Mouse (Mus musculus) heart, embryonic 12.5 days (tissue): ENCODE measurements around the gene Anxa1. TPM values are rescaled to one million over a fixed set of nuclear protein-coding genes. Genes with fewer than 3 reads are reported as not detected.

Experiments used
- ATAC-seq: fragments of 200-750 bp; cut with Nextera tagmentation; 2 replicates; pipeline ENCODE4 v1.8.0; 2017; ENCODE audit warnings: moderate TSS enrichment, moderate library complexity; ENCODE audit not compliant: insufficient number of reproducible peaks, low FRiP score
- H3K27ac ChIP-seq: fragments of 300-500 bp; sonication (generic); 2 replicates; pipeline ENCODE4 v1.5.1; 2016; ENCODE audit warnings: mild to moderate bottlenecking, moderate library complexity; ENCODE audit not compliant: poor library complexity, severe bottlenecking
- H3K27me3 ChIP-seq: fragments of 300-500 bp; sonication (generic); replicated peaks from 2 replicates; pipeline ENCODE4 v1.6.1; 2016; ENCODE audit warnings: mild to moderate bottlenecking, moderate library complexity
- H3K36me3 ChIP-seq: fragments of 300-500 bp; sonication (generic); 2 replicates; pipeline ENCODE4 v1.6.1; 2016; ENCODE audit warnings: mild to moderate bottlenecking, moderate library complexity
- H3K4me1 ChIP-seq: fragments of 300-500 bp; sonication (generic); replicated peaks from 2 replicates; pipeline ENCODE4 v1.6.1; 2016; ENCODE audit warnings: mild to moderate bottlenecking
- H3K4me2 ChIP-seq: fragments of 300-500 bp; sonication (generic); 2 replicates; pipeline ENCODE4 v1.6.1; 2016; ENCODE audit warnings: mild to moderate bottlenecking, moderate library complexity
- H3K4me3 ChIP-seq: fragments of 300-500 bp; sonication (generic); 2 replicates; pipeline ENCODE4 v1.5.1; 2016; ENCODE audit warnings: mild to moderate bottlenecking
- H3K9ac ChIP-seq: fragments of 300-500 bp; sonication (generic); 2 replicates; pipeline ENCODE4 v1.6.1; 2016; ENCODE audit warnings: mild to moderate bottlenecking, moderate library complexity
- H3K9me3 ChIP-seq: fragments of 300-500 bp; sonication (generic); replicated peaks from 2 replicates; pipeline ENCODE4 v1.6.1; 2016; ENCODE audit warnings: mild to moderate bottlenecking, moderate library complexity
- WGBS: fragments of 180-500 bp; shearing (Covaris S2); methylation state at CpG from one replicate; pipeline ENCODE4 v1.1.7; 2016; 5-methylcytosine and 5-hydroxymethylcytosine counted together
- polyA plus RNA-seq: library from polyadenylated mRNA; unstranded; fragments of >200 nt; fragmentation: Nextera tagmentation; extraction: Ambion mirVana; gene quantifications from 2 replicates; pipeline ENCODE4 v1.2.1, GENCODE M21; 2016

Gene Anxa1
- polyA plus RNA-seq, 1 experiment from 2014 or later, result 15.8 TPM

GRCm38 (mm10) chr19:20370175-20370574, 20.6 kb downstream of the Anxa1 start:
- H3K4me3 ChIP-seq, result no peak overlapping the region
- WGBS, result 74% methylated on average over 2 of the region's 2 CpGs
- no peak overlapping the region for H3K9ac ChIP-seq
- no peaks in the 10 kb centered on the region for H3K4me1 ChIP-seq
- no peak overlapping the region for H3K4me2 ChIP-seq
- H3K36me3 ChIP-seq, result no peaks in the 10 kb centered on the region
- ATAC-seq, result no peak
- no peaks in the 10 kb centered on the region for H3K9me3 ChIP-seq
- no peaks in the 10 kb centered on the region for H3K27me3 ChIP-seq
- H3K27ac ChIP-seq, result no peak overlapping the region

GRCm38 (mm10) chr19:20366571-20366970, 24.2 kb downstream of the Anxa1 start:
- 73% methylated on average over 5 of the region's 5 CpGs for WGBS
- Histone ChIP-seq H3K9me3 (no peaks in the 10 kb centered on the region), H3K27ac (no peak overlapping the region), H3K27me3 (no peaks in the 10 kb centered on the region), H3K4me3 (no peak overlapping the region), H3K9ac (no peak overlapping the region), H3K4me1 (no peaks in the 10 kb centered on the region), H3K36me3 (no peaks in the 10 kb centered on the region), H3K4me2 (no peak overlapping the region)
- ATAC-seq, result no peak

GRCm38 (mm10) chr19:20366010-20366409, 24.7 kb downstream of the Anxa1 start:
- no peak for ATAC-seq
- no peak overlapping the region for H3K4me3 ChIP-seq
- H3K27me3 ChIP-seq, result no peaks in the 10 kb centered on the region
- H3K36me3 ChIP-seq, result no peaks in the 10 kb centered on the region
- no peaks in the 10 kb centered on the region for H3K9me3 ChIP-seq
- H3K4me2 ChIP-seq, result no peak overlapping the region
- 77% methylated on average over 2 of the region's 2 CpGs for WGBS
- no peaks in the 10 kb centered on the region for H3K4me1 ChIP-seq
- no peak overlapping the region for H3K27ac ChIP-seq
- no peak overlapping the region for H3K9ac ChIP-seq

GRCm38 (mm10) chr19:20365364-20365763, 25.4 kb downstream of the Anxa1 start:
- H3K27me3 ChIP-seq, result no peaks in the 10 kb centered on the region
- 63% methylated on average over 2 of the region's 2 CpGs for WGBS
- H3K4me1 ChIP-seq, result no peaks in the 10 kb centered on the region
- no peak overlapping the region for H3K4me2 ChIP-seq
- ATAC-seq, result no peak
- H3K4me3 ChIP-seq, result no peak overlapping the region
- H3K27ac ChIP-seq, result no peak overlapping the region
- no peaks in the 10 kb centered on the region for H3K36me3 ChIP-seq
- no peaks in the 10 kb centered on the region for H3K9me3 ChIP-seq
- no peak overlapping the region for H3K9ac ChIP-seq

GRCm38 (mm10) chr19:20364931-20365330, 25.8 kb downstream of the Anxa1 start:
- Histone ChIP-seq H3K27ac (no peak overlapping the region), H3K9me3 (no peaks in the 10 kb centered on the region), H3K4me3 (no peak overlapping the region), H3K36me3 (no peaks in the 10 kb centered on the region), H3K4me1 (no peaks in the 10 kb centered on the region), H3K27me3 (no peaks in the 10 kb centered on the region), H3K9ac (no peak overlapping the region), H3K4me2 (no peak overlapping the region)
- no peak for ATAC-seq
- 85% methylated on average over 13 of the region's 13 CpGs for WGBS

- H3K4me3 ChIP-seq, result no peak overlapping the region
- 63% methylated on average over 10 of the region's 10 CpGs for WGBS
- H3K4me2 ChIP-seq, result no peak overlapping the region
- H3K4me1 ChIP-seq, result no peaks in the 10 kb centered on the region
- H3K36me3 ChIP-seq, result no peaks in the 10 kb centered on the region
- no peaks in the 10 kb centered on the region for H3K27me3 ChIP-seq
- H3K9ac ChIP-seq, result no peak overlapping the region
- no peaks in the 10 kb centered on the region for H3K9me3 ChIP-seq
- no peak for ATAC-seq
- no peak overlapping the region for H3K27ac ChIP-seq
Observed at GRCm38 (mm10) chr19:20363221-20363620, 27.5 kb downstream of the Anxa1 start.

- no peak for ATAC-seq
Observed at GRCm38 (mm10) chr19:20361917-20362577, 28.7 kb downstream of the Anxa1 start.

GRCm38 (mm10) chr19:20358679-20359078, 32.1 kb downstream of the Anxa1 start:
- 55% methylated on average over 5 of the region's 5 CpGs for WGBS
- no peaks in the 10 kb centered on the region for H3K4me1 ChIP-seq
- no peak for ATAC-seq
- H3K9ac ChIP-seq, result no peak overlapping the region
- H3K4me3 ChIP-seq, result no peak overlapping the region
- H3K4me2 ChIP-seq, result no peak overlapping the region
- H3K27me3 ChIP-seq, result no peaks in the 10 kb centered on the region
- H3K36me3 ChIP-seq, result no peaks in the 10 kb centered on the region
- no peaks in the 10 kb centered on the region for H3K9me3 ChIP-seq
- H3K27ac ChIP-seq, result no peak overlapping the region

More at GRCm38 (mm10) chr19:20361917-20362577, 28.7 kb downstream of the Anxa1 start:
- H3K9ac ChIP-seq, result no peak overlapping the region
- no peak overlapping the region for H3K4me3 ChIP-seq
- H3K4me1 ChIP-seq, result no peaks in the 10 kb centered on the region
- WGBS, result 49% methylated on average over 2 of the region's 2 CpGs
- no peaks in the 10 kb centered on the region for H3K36me3 ChIP-seq
- H3K4me2 ChIP-seq, result no peak overlapping the region
- H3K9me3 ChIP-seq, result no peaks in the 10 kb centered on the region
- no peaks in the 10 kb centered on the region for H3K27me3 ChIP-seq
- no peak overlapping the region for H3K27ac ChIP-seq

- Histone ChIP-seq H3K9me3 (no peaks in the 10 kb centered on the region), H3K4me1 (no peaks in the 10 kb centered on the region), H3K4me2 (no peak overlapping the region), H3K36me3 (no peaks in the 10 kb centered on the region), H3K27me3 (no peaks in the 10 kb centered on the region), H3K4me3 (no peak overlapping the region), H3K9ac (no peak overlapping the region), H3K27ac (no peak overlapping the region)
- 10% methylated on average over 8 of the region's 8 CpGs for WGBS
- no peak for ATAC-seq
Observed at GRCm38 (mm10) chr19:20345317-20345917, 45.3 kb downstream of the Anxa1 start.

GRCm38 (mm10) chr19:20344511-20345316, 46.0 kb downstream of the Anxa1 start:
- Histone ChIP-seq H3K4me3 (no peak overlapping the region), H3K27ac (no peak overlapping the region), H3K27me3 (no peaks in the 10 kb centered on the region), H3K36me3 (no peaks in the 10 kb centered on the region), H3K4me2 (no peak overlapping the region), H3K4me1 (no peaks in the 10 kb centered on the region), H3K9ac (no peak overlapping the region), H3K9me3 (no peaks in the 10 kb centered on the region)
- ATAC-seq, result no peak
- 52% methylated on average over 11 of the region's 11 CpGs for WGBS

- 78% methylated on average over 10 of the region's 10 CpGs for WGBS
- no peak overlapping the region for H3K9ac ChIP-seq
- ATAC-seq, result no peak
- no peak overlapping the region for H3K4me2 ChIP-seq
- no peaks in the 10 kb centered on the region for H3K4me1 ChIP-seq
- no peak overlapping the region for H3K27ac ChIP-seq
- no peak overlapping the region for H3K4me3 ChIP-seq
- no peaks in the 10 kb centered on the region for H3K36me3 ChIP-seq
- no peaks in the 10 kb centered on the region for H3K9me3 ChIP-seq
- no peaks in the 10 kb centered on the region for H3K27me3 ChIP-seq
Observed at GRCm38 (mm10) chr19:20344052-20344451, 46.7 kb downstream of the Anxa1 start.
